Mouse (Mus musculus) lung, postnatal 0 days (tissue): ENCODE measurements around the gene Timm22. TPM values are rescaled to one million over a fixed set of nuclear protein-coding genes. Genes with fewer than 3 reads are reported as not detected.

Source experiments
- ATAC-seq: fragments of 200-750 bp; cut with Nextera tagmentation; 2 replicates; pipeline ENCODE4 v1.8.0; 2017; ENCODE audit warnings: moderate library complexity
- DNase-seq: peaks from one replicate; pipeline ENCODE4 v3.0.0-alpha.2; 2016; ENCODE audit warnings: low spot score
- H3K27ac ChIP-seq: fragments of 300-500 bp; sonication (generic); 2 replicates; pipeline ENCODE4 v1.5.1; 2014; ENCODE audit warnings: antibody characterized with exemption, mild to moderate bottlenecking, low read length, mixed read lengths
- H3K27me3 ChIP-seq: fragments of 300-500 bp; sonication (generic); replicated peaks from 2 replicates; pipeline ENCODE4 v1.6.1; 2014; ENCODE audit warnings: low read length, mixed read lengths; ENCODE audit not compliant: insufficient read depth
- H3K36me3 ChIP-seq: fragments of 300-500 bp; sonication (generic); 2 replicates; pipeline ENCODE4 v1.6.1; 2014; ENCODE audit warnings: low read length, mixed read lengths; ENCODE audit not compliant: insufficient read depth
- H3K4me1 ChIP-seq: fragments of 300-500 bp; sonication (generic); 2 replicates; pipeline ENCODE4 v1.6.1; 2014; ENCODE audit warnings: antibody characterized with exemption, low read depth, low read length, mixed read lengths; ENCODE audit not compliant: insufficient read depth
- H3K4me2 ChIP-seq: fragments of 300-500 bp; sonication (generic); replicated peaks from 2 replicates; pipeline ENCODE4 v1.6.1; 2014; ENCODE audit warnings: low read depth, mild to moderate bottlenecking, low read length, moderate library complexity, mixed read lengths
- H3K4me3 ChIP-seq: fragments of 300-500 bp; sonication (generic); 2 replicates; pipeline ENCODE4 v1.5.1; 2014; ENCODE audit warnings: low read depth, low read length
- H3K9ac ChIP-seq: fragments of 300-500 bp; sonication (generic); replicated peaks from 2 replicates; pipeline ENCODE4 v1.6.1; 2014; ENCODE audit warnings: low read depth, mild to moderate bottlenecking
- H3K9me3 ChIP-seq: fragments of 300-500 bp; sonication (generic); 2 replicates; pipeline ENCODE4 v1.6.1; 2016; ENCODE audit warnings: low read length, mixed read lengths
- CTCF ChIP-seq: IDR thresholded peaks from 2 replicates; pipeline ENCODE4 v1.5.1; 2016; ENCODE audit warnings: antibody characterized with exemption, mild to moderate bottlenecking
- EP300 ChIP-seq: IDR thresholded peaks from 2 replicates; pipeline ENCODE4 v1.6.1; 2016; ENCODE audit warnings: antibody characterized with exemption, mild to moderate bottlenecking, control low read depth
- WGBS: fragments of 180-500 bp; shearing (Covaris S2); extraction: QIAGEN DNeasy Blood & Tissue Kit; methylation state at CpG from one replicate; pipeline ENCODE4 v1.1.7; 2014; 5-methylcytosine and 5-hydroxymethylcytosine counted together
- polyA plus RNA-seq: library from polyadenylated mRNA; unstranded; fragments of >200 nt; fragmentation: Nextera tagmentation; extraction: Ambion mirVana; gene quantifications from 2 replicates; pipeline ENCODE4 v1.2.1, GENCODE M21; 2015

The Timm22 gene
- polyA plus RNA-seq, 1 experiment from 2014 or later = 81.7 TPM

DNA sequence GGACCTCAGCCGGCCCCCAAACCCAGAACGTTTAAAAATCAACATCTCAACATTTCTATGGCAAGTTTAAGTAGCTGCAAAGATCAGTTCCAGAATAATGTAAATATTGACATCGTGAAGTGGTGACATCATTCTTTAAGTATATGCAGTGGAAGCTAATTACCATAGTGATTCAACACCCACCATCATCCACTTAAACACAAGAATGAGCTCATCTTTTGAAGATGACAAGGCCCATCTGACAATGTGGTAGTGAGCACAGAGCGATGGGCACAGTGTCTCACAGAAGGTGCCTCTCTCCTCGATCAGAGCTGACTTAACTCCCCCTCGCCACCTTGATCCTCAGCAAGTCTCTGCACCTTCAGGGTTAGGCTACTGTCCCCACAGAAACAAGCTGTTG, 19.0 kb downstream of the Timm22 start:
- no peak for TF ChIP-seq EP300
- TF ChIP-seq CTCF = no peak
- no peaks in the 10 kb centered on the region for H3K9me3 ChIP-seq
- peak; percentile 40 for ATAC-seq

DNA sequence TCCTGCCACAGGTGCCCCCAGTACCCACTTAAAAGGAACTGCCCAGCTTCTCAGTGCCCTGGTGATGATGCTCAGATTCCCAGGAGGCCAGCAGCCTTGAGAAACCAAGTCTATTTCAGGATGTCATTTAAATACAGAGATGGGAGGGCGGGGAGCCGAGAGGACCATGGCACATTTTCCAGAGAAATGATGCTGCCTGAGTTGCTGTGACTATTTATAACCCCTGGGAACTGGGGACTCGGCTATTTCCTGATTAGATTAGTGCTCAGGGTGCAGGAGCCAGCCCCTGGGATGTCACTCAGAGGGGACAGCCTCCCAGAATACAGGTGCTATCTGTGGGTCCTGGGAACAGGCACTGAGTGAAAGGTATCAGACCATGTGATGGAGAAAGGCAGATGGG, 21.0 kb downstream of the Timm22 start:
- no peak overlapping the region for H3K4me3 ChIP-seq
- DNase-seq = no peak
- TF ChIP-seq EP300 (no peak), CTCF (no peak)
- peaks cover 4% of the 10 kb centered on the region for H3K36me3 ChIP-seq
- no peak overlapping the region for H3K4me2 ChIP-seq
- H3K4me1 ChIP-seq = no peaks in the 10 kb centered on the region
- WGBS = 65% methylated on average over 3 of the region's 3 CpGs
- no peaks in the 10 kb centered on the region for H3K9me3 ChIP-seq
- ATAC-seq = no peak
- no peaks in the 10 kb centered on the region for H3K27me3 ChIP-seq
- no peak overlapping the region for H3K27ac ChIP-seq
- no peak overlapping the region for H3K9ac ChIP-seq

More for the DNA sequence above, 19.0 kb downstream of the Timm22 start:
- Histone ChIP-seq H3K27me3 (no peaks in the 10 kb centered on the region), H3K4me1 (no peaks in the 10 kb centered on the region), H3K36me3 (peaks cover 5% of the 10 kb centered on the region; the same call in 1 of the 2 replicates), H3K4me3 (no peak overlapping the region), H3K9ac (no peak overlapping the region), H3K27ac (peak overlapping the region; percentile 32; the same call in 1 of the 2 replicates), H3K4me2 (no peak overlapping the region)
- DNase-seq = peak; percentile 44
- 49% methylated on average over 6 of the region's 6 CpGs for WGBS

- Histone ChIP-seq H3K27me3 (no peaks in the 10 kb centered on the region), H3K4me1 (no peaks in the 10 kb centered on the region), H3K27ac (no peak overlapping the region), H3K36me3 (no peaks in the 10 kb centered on the region; the same call in 1 of the 2 replicates), H3K9me3 (no peaks in the 10 kb centered on the region), H3K9ac (no peak overlapping the region), H3K4me3 (no peak overlapping the region), H3K4me2 (no peak overlapping the region)
- peak; percentile 37 for TF ChIP-seq CTCF
- no peak for TF ChIP-seq EP300
- ATAC-seq (no peak), DNase-seq (no peak)
- WGBS = 68% methylated on average over 4 of the region's 4 CpGs
These were observed 22.3 kb downstream of the Timm22 start for GRCm38 (mm10) chr11:76429046-76429445.

GRCm38 (mm10) chr11:76429556-76429955, 22.8 kb downstream of the Timm22 start:
- ATAC-seq (no peak), DNase-seq (no peak)
- Histone ChIP-seq H3K4me1 (no peaks in the 10 kb centered on the region), H3K27ac (no peak overlapping the region), H3K4me3 (no peak overlapping the region), H3K36me3 (no peaks in the 10 kb centered on the region; the same call in 1 of the 2 replicates), H3K9me3 (no peaks in the 10 kb centered on the region), H3K27me3 (no peaks in the 10 kb centered on the region), H3K4me2 (no peak overlapping the region), H3K9ac (no peak overlapping the region)
- WGBS = 55% methylated on average over 7 of the region's 7 CpGs
- no peak for TF ChIP-seq EP300
- no peak for TF ChIP-seq CTCF

GRCm38 (mm10) chr11:76429966-76430631, 23.3 kb downstream of the Timm22 start:
- no peaks in the 10 kb centered on the region; the same call in 1 of the 2 replicates for H3K36me3 ChIP-seq
- H3K27ac ChIP-seq = no peak overlapping the region
- no peak for DNase-seq
- no peak overlapping the region for H3K4me3 ChIP-seq
- ATAC-seq = no peak
- WGBS = 72% methylated on average over 6 of the region's 6 CpGs
- no peaks in the 10 kb centered on the region for H3K27me3 ChIP-seq
- TF ChIP-seq EP300 = no peak
- TF ChIP-seq CTCF = no peak
- no peak overlapping the region for H3K4me2 ChIP-seq
- H3K9ac ChIP-seq = no peak overlapping the region
- H3K4me1 ChIP-seq = no peaks in the 10 kb centered on the region
- no peaks in the 10 kb centered on the region for H3K9me3 ChIP-seq

DNA sequence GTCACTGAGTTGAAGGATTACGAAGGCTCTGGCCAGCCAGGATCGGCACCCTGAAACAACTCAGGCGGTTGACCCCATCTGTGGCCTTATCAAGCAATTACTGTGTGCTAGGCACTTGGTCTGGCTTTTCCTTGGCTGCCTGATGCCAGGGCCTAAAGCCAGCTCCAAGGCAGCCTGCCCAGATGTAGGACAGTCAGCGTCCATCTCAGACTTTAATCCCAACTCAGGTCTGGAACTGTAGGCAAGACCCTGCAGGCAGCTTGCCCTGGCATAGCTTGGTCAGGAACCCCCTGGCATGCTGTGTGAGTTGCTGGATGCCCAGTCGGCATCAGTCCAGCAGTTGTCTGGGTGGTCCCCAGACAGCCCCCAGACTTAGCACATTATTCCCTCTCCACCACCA, 29.3 kb downstream of the Timm22 start:
- H3K9ac ChIP-seq = no peak overlapping the region
- no peak overlapping the region for H3K27ac ChIP-seq
- DNase-seq (no peak), ATAC-seq (no peak)
- H3K36me3 ChIP-seq = no peaks in the 10 kb centered on the region; the same call in 1 of the 2 replicates
- H3K4me2 ChIP-seq = no peak overlapping the region
- H3K4me3 ChIP-seq = no peak overlapping the region
- H3K9me3 ChIP-seq = no peaks in the 10 kb centered on the region
- no peaks in the 10 kb centered on the region for H3K27me3 ChIP-seq
- 85% methylated on average over 5 of the region's 5 CpGs for WGBS
- TF ChIP-seq EP300 (no peak), CTCF (no peak)
- H3K4me1 ChIP-seq = no peaks in the 10 kb centered on the region; the same call in 1 of the 2 replicates
